Mouse (Mus musculus) forebrain, embryonic 11.5 days (tissue): ENCODE measurements around the gene Blzf1. TPM values are rescaled to one million over a fixed set of nuclear protein-coding genes. Genes with fewer than 3 reads are reported as not detected.

Experiments used
- ATAC-seq: fragments of 200-750 bp; cut with Nextera tagmentation; replicated peaks from 2 replicates; pipeline ENCODE4 v1.8.0; 2017; ENCODE audit warnings: moderate TSS enrichment; ENCODE audit not compliant: low FRiP score
- DNase-seq: peaks from one replicate; pipeline ENCODE4 v3.0.0-alpha.2; 2017; ENCODE audit warnings: low spot score
- H3K27ac ChIP-seq: fragments of 300-500 bp; sonication (generic); 2 replicates; pipeline ENCODE4 v1.5.1; 2014; ENCODE audit warnings: low read depth, low read length
- H3K27me3 ChIP-seq: fragments of 300-500 bp; sonication (generic); 2 replicates; pipeline ENCODE4 v1.6.1; 2014; ENCODE audit warnings: mild to moderate bottlenecking, low read length, mixed read lengths; ENCODE audit not compliant: control insufficient read depth, insufficient read depth
- H3K36me3 ChIP-seq: fragments of 300-500 bp; sonication (generic); 2 replicates; pipeline ENCODE4 v1.6.1; 2014; ENCODE audit warnings: mild to moderate bottlenecking, low read length, moderate library complexity, mixed read lengths; ENCODE audit not compliant: control insufficient read depth, insufficient read depth
- H3K4me1 ChIP-seq: fragments of 300-500 bp; sonication (generic); replicated peaks from 2 replicates; pipeline ENCODE4 v1.6.1; 2014; ENCODE audit warnings: low read length, mixed read lengths; ENCODE audit not compliant: control insufficient read depth, insufficient read depth
- H3K4me2 ChIP-seq: fragments of 300-500 bp; sonication (generic); 2 replicates; pipeline ENCODE4 v1.6.1; 2014; ENCODE audit warnings: low read depth, mild to moderate bottlenecking, low read length, moderate library complexity, mixed read lengths; ENCODE audit not compliant: severe bottlenecking
- H3K4me3 ChIP-seq: fragments of 300-500 bp; sonication (generic); 2 replicates; pipeline ENCODE4 v1.5.1; 2014; ENCODE audit warnings: low read depth, low read length
- H3K9ac ChIP-seq: fragments of 300-500 bp; sonication (generic); 2 replicates; pipeline ENCODE4 v1.6.1; 2014; ENCODE audit warnings: low read length
- H3K9me3 ChIP-seq: fragments of 300-500 bp; sonication (generic); 2 replicates; pipeline ENCODE4 v1.6.1; 2016; ENCODE audit warnings: low read length, mixed read lengths; ENCODE audit not compliant: control insufficient read depth
- WGBS: fragments of 180-500 bp; shearing (Covaris S2); extraction: QIAGEN DNeasy Blood & Tissue Kit; methylation state at CpG from one replicate; pipeline ENCODE4 v1.1.7; 2014; 5-methylcytosine and 5-hydroxymethylcytosine counted together
- polyA plus RNA-seq: library from polyadenylated mRNA; unstranded; fragments of >200 nt; fragmentation: Nextera tagmentation; extraction: Ambion mirVana; gene quantifications from 2 replicates; pipeline ENCODE4 v1.2.1, GENCODE M21; 2014

Gene Blzf1
- polyA plus RNA-seq, 1 experiment from 2014 or later: 26.9 TPM

- no peaks in the 10 kb centered on the region for H3K27me3 ChIP-seq
- ATAC-seq (no peak), DNase-seq (no peak)
- H3K4me1 ChIP-seq: no peaks in the 10 kb centered on the region
- H3K4me3 ChIP-seq: no peak overlapping the region
- H3K27ac ChIP-seq: no peak overlapping the region
- no peaks in the 10 kb centered on the region for H3K9me3 ChIP-seq
- no peaks in the 10 kb centered on the region for H3K36me3 ChIP-seq
- H3K9ac ChIP-seq: no peak overlapping the region
- 76% methylated on average over 2 of the region's 2 CpGs for WGBS
- no peak overlapping the region for H3K4me2 ChIP-seq
Measured at GRCm38 (mm10) chr1:164241494-164241893, 65.8 kb downstream of the Blzf1 start.

Other genes starting within 250 kb of the Blzf1 start
- gene Sell, start 245.5 kb downstream of the Blzf1 start, polyA plus RNA-seq: not detected in 2 replicates
- gene Selp, start 192.2 kb downstream of the Blzf1 start, polyA plus RNA-seq: not detected in 2 replicates
- gene F5, start 155.7 kb downstream of the Blzf1 start, polyA plus RNA-seq: 0.19 and 0.43 TPM in 2 replicates
- 13.2 and 14.4 TPM in 2 replicates for gene Slc19a2, start 58.4 kb downstream of the Blzf1 start, polyA plus RNA-seq
- gene Ccdc181, start 31.9 kb downstream of the Blzf1 start, polyA plus RNA-seq: 18.4 and 18.5 TPM in 2 replicates
- gene Nme7, start 3.4 kb downstream of the Blzf1 start, polyA plus RNA-seq: 34.7 and 40.5 TPM in 2 replicates
- gene Atp1b1, start 150.9 kb upstream of the Blzf1 start, polyA plus RNA-seq: 14.3 and 17.8 TPM in 2 replicates